Mouse (Mus musculus): ENCODE data around the gene Phc2. TPM values are rescaled to one million over a fixed set of nuclear protein-coding genes. Genes with fewer than 3 reads are reported as not detected.

Phc2 gene
- total RNA-seq, 1 experiment = 29.8 TPM

- no peak for DNase-seq (ENCODE audit: low read depth, low spot score)
- Histone ChIP-seq H3K4me3 (ENCODE audit: insufficient read depth in 1 of 2, low read depth in 1 of 2, low read length in 2 of 2, poor library complexity in 1 of 2, severe bottlenecking in 1 of 2) (peak overlapping the region; percentile 65 to 67; a peak in 3 of 4 replicates), H3K27ac (ENCODE audit: insufficient read depth, low read depth, low read length, poor library complexity, severe bottlenecking) (no peak overlapping the region), H3K4me1 (ENCODE audit: control insufficient read depth in 2 of 2, insufficient read depth in 2 of 2, low read length in 2 of 2, poor library complexity in 1 of 2) (peaks cover 0 to 13% of the 10 kb centered on the region in 2 experiments; a peak in 1 of 4 replicates), H3K36me3 (ENCODE audit: control insufficient read depth, insufficient read depth, low read length, poor library complexity, severe bottlenecking) (no peaks in the 10 kb centered on the region; the same call in 1 of the 2 replicates), H3K9me3 (ENCODE audit: control insufficient read depth, insufficient read depth, low read depth, low read length) (no peaks in the 10 kb centered on the region), H3K9ac (ENCODE audit: insufficient read depth, low read depth, low read length, poor library complexity, severe bottlenecking) (no peak overlapping the region)
- in situ Hi-C loops (cut with MboI; ENCODE audit: low sequenced_read_pairs in 2 of 2, unreplicated experiment in 2 of 2) = no loop called here
- TF ChIP-seq CHD2 (IDR thresholded peaks at IDR 0.05; ENCODE audit: low read depth, low read length) (no peak), ZC3H11A (IDR thresholded peaks at IDR 0.05; ENCODE audit: borderline replicate concordance, low read depth, low read length) (no peak)
These were observed 135.1 kb downstream of the Phc2 start for GRCm38 (mm10) chr4:128789646-128790045.

GRCm38 (mm10) chr4:128793710-128794109 lies 139.2 kb downstream of the Phc2 start:
- in situ Hi-C loops (cut with MboI; ENCODE audit: low sequenced_read_pairs in 2 of 2, unreplicated experiment in 2 of 2) = no loop called here
- no peak for TF ChIP-seq CHD2 (IDR thresholded peaks at IDR 0.05; ENCODE audit: low read depth, low read length)
- no peak for TF ChIP-seq HCFC1 (IDR thresholded peaks at IDR 0.05; ENCODE audit: borderline replicate concordance, insufficient read depth, low read length)
- peaks cover 0 to 15% of the 10 kb centered on the region in 2 experiments; a peak in 1 of 4 replicates for H3K4me1 ChIP-seq (ENCODE audit: control insufficient read depth in 2 of 2, insufficient read depth in 2 of 2, low read length in 2 of 2, poor library complexity in 1 of 2)

GRCm38 (mm10) chr4:128794198-128794597 lies 139.7 kb downstream of the Phc2 start:
- Histone ChIP-seq H3K36me3 (ENCODE audit: control insufficient read depth, insufficient read depth, low read length, poor library complexity, severe bottlenecking) (no peaks in the 10 kb centered on the region), H3K4me1 (ENCODE audit: control insufficient read depth in 2 of 2, insufficient read depth in 2 of 2, low read length in 2 of 2, poor library complexity in 1 of 2) (peaks cover 0 to 18% of the 10 kb centered on the region in 2 experiments; a peak in 1 of 4 replicates), H3K9me3 (ENCODE audit: control insufficient read depth, insufficient read depth, low read depth, low read length) (no peaks in the 10 kb centered on the region), H3K27ac (ENCODE audit: insufficient read depth, low read depth, low read length, poor library complexity, severe bottlenecking) (no peak overlapping the region), H3K9ac (ENCODE audit: insufficient read depth, low read depth, low read length, poor library complexity, severe bottlenecking) (no peak overlapping the region), H3K4me3 (ENCODE audit: insufficient read depth in 1 of 2, low read depth in 1 of 2, low read length in 2 of 2, poor library complexity in 1 of 2, severe bottlenecking in 1 of 2) (no peak overlapping the region)
- TF ChIP-seq ZNF384 (IDR thresholded peaks at IDR 0.05; ENCODE audit: low read depth, low read length) (no peak), ZC3H11A (IDR thresholded peaks at IDR 0.05; ENCODE audit: borderline replicate concordance, low read depth, low read length) (no peak), MAFK (IDR thresholded peaks at IDR 0.05; ENCODE audit: insufficient read depth, low read depth, low read length) (no peak), HCFC1 (IDR thresholded peaks at IDR 0.05; ENCODE audit: borderline replicate concordance, insufficient read depth, low read length) (no peak), CHD2 (IDR thresholded peaks at IDR 0.05; ENCODE audit: low read depth, low read length) (no peak)
- DNase-seq (ENCODE audit: low read depth, low spot score) = no peak
- in situ Hi-C loops (cut with MboI; ENCODE audit: low sequenced_read_pairs in 2 of 2, unreplicated experiment in 2 of 2) = no loop called here

More at GRCm38 (mm10) chr4:128793710-128794109, 139.2 kb downstream of the Phc2 start:
- Histone ChIP-seq H3K27ac (ENCODE audit: insufficient read depth, low read depth, low read length, poor library complexity, severe bottlenecking) (no peak overlapping the region), H3K9ac (ENCODE audit: insufficient read depth, low read depth, low read length, poor library complexity, severe bottlenecking) (no peak overlapping the region), H3K4me3 (ENCODE audit: insufficient read depth in 1 of 2, low read depth in 1 of 2, low read length in 2 of 2, poor library complexity in 1 of 2, severe bottlenecking in 1 of 2) (no peak overlapping the region), H3K9me3 (ENCODE audit: control insufficient read depth, insufficient read depth, low read depth, low read length) (no peaks in the 10 kb centered on the region), H3K36me3 (ENCODE audit: control insufficient read depth, insufficient read depth, low read length, poor library complexity, severe bottlenecking) (no peaks in the 10 kb centered on the region)
- no peak for DNase-seq (ENCODE audit: low read depth, low spot score)

GRCm38 (mm10) chr4:128795596-128795995 lies 141.1 kb downstream of the Phc2 start:
- H3K9me3 ChIP-seq (ENCODE audit: control insufficient read depth, insufficient read depth, low read depth, low read length) = no peaks in the 10 kb centered on the region
- H3K4me1 ChIP-seq (ENCODE audit: control insufficient read depth in 2 of 2, insufficient read depth in 2 of 2, low read length in 2 of 2, poor library complexity in 1 of 2) = peaks cover 0 to 11% of the 10 kb centered on the region in 2 experiments; a peak in 1 of 4 replicates
- no peak overlapping the region for H3K27ac ChIP-seq (ENCODE audit: insufficient read depth, low read depth, low read length, poor library complexity, severe bottlenecking)
- TF ChIP-seq ZNF384 (IDR thresholded peaks at IDR 0.05; ENCODE audit: low read depth, low read length) (no peak), ZC3H11A (IDR thresholded peaks at IDR 0.05; ENCODE audit: borderline replicate concordance, low read depth, low read length) (no peak)
- H3K9ac ChIP-seq (ENCODE audit: insufficient read depth, low read depth, low read length, poor library complexity, severe bottlenecking) = no peak overlapping the region
- H3K36me3 ChIP-seq (ENCODE audit: control insufficient read depth, insufficient read depth, low read length, poor library complexity, severe bottlenecking) = no peaks in the 10 kb centered on the region
- in situ Hi-C loops (cut with MboI; ENCODE audit: low sequenced_read_pairs in 2 of 2, unreplicated experiment in 2 of 2) = no loop called here
- no peak for DNase-seq (ENCODE audit: low read depth, low spot score)
- no peak overlapping the region for H3K4me3 ChIP-seq (ENCODE audit: insufficient read depth in 1 of 2, low read depth in 1 of 2, low read length in 2 of 2, poor library complexity in 1 of 2, severe bottlenecking in 1 of 2)

GRCm38 (mm10) chr4:128796788-128797187 lies 142.3 kb downstream of the Phc2 start:
- no peak for DNase-seq (ENCODE audit: low read depth, low spot score)
- in situ Hi-C loops (cut with MboI; ENCODE audit: low sequenced_read_pairs in 2 of 2, unreplicated experiment in 2 of 2) = no loop called here
- no peaks in the 10 kb centered on the region for H3K36me3 ChIP-seq (ENCODE audit: control insufficient read depth, insufficient read depth, low read length, poor library complexity, severe bottlenecking)
- no peak overlapping the region for H3K9ac ChIP-seq (ENCODE audit: insufficient read depth, low read depth, low read length, poor library complexity, severe bottlenecking)
- no peak overlapping the region for H3K27ac ChIP-seq (ENCODE audit: insufficient read depth, low read depth, low read length, poor library complexity, severe bottlenecking)
- H3K4me3 ChIP-seq (ENCODE audit: insufficient read depth in 1 of 2, low read depth in 1 of 2, low read length in 2 of 2, poor library complexity in 1 of 2, severe bottlenecking in 1 of 2) = no peak overlapping the region
- TF ChIP-seq ZC3H11A (IDR thresholded peaks at IDR 0.05; ENCODE audit: borderline replicate concordance, low read depth, low read length) (no peak), CHD2 (IDR thresholded peaks at IDR 0.05; ENCODE audit: low read depth, low read length) (no peak), HCFC1 (IDR thresholded peaks at IDR 0.05; ENCODE audit: borderline replicate concordance, insufficient read depth, low read length) (no peak), MAFK (IDR thresholded peaks at IDR 0.05; ENCODE audit: insufficient read depth, low read depth, low read length) (no peak), ZNF384 (IDR thresholded peaks at IDR 0.05; ENCODE audit: low read depth, low read length) (no peak)
- peaks cover 0 to 11% of the 10 kb centered on the region in 2 experiments; a peak in 1 of 4 replicates for H3K4me1 ChIP-seq (ENCODE audit: control insufficient read depth in 2 of 2, insufficient read depth in 2 of 2, low read length in 2 of 2, poor library complexity in 1 of 2)
- H3K9me3 ChIP-seq (ENCODE audit: control insufficient read depth, insufficient read depth, low read depth, low read length) = no peaks in the 10 kb centered on the region

All from ES-E14 (cell line).